Mouse (Mus musculus) olfactory bulb, adult 2 months (tissue): Measurements from ENCODE around the gene Med8.

Experiments used
- CTCF ChIP-seq: fragments of 200-500 bp; IDR thresholded peaks from 2 replicates; pipeline ENCODE4 v1.5.1; 2012; ENCODE audit warnings: low read depth, mild to moderate bottlenecking, low read length, moderate library complexity; ENCODE audit not compliant: insufficient read depth
- POLR2A ChIP-seq: fragments of 200-500 bp; IDR thresholded peaks from 2 replicates; pipeline ENCODE4 v1.6.1; 2012; ENCODE audit warnings: mild to moderate bottlenecking, low read depth, low read length, moderate library complexity; ENCODE audit not compliant: insufficient read depth

DNA sequence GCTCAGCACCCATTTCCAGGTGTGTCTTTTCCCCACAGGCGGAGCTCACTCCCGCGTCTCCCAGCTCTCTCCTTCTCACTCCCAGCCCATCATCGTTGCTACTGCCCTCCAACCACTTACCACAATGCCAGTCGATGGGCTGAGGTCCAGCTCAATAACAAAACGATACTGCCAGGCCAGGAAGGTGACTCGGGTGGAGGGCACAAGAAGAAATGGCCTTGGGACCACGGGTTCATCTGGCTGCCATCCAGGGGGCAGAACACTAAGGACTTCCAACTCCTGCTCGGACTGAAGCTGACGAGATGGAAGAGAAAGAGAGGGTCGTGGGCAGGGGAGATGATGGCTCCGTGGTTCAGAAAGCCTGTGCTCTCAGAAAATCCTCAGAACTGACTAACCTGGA, 6.4 kb upstream of the Med8 start:
- TF ChIP-seq POLR2A (no peak), CTCF (no peak)
